Mouse (Mus musculus) MEL (cell line): ENCODE data around the gene Sipa1l1. TPM values are rescaled to one million over a fixed set of nuclear protein-coding genes. Genes with fewer than 3 reads are reported as not detected.

ENCODE experiments used
- DNase-seq: peaks from one replicate; pipeline ENCODE4 v3.0.0; 2011; ENCODE audit warnings: low read depth, low spot score
- H3K27ac ChIP-seq: 2 replicates; pipeline ENCODE4 v1.5.1; 2012; ENCODE audit warnings: low read depth, mild to moderate bottlenecking, control low read depth, low read length, moderate library complexity; ENCODE audit not compliant: control insufficient read depth
- H3K27me3 ChIP-seq, 2 experiments: fragments of 150-350 bp in 1 of 2; sonication (generic) in 1 of 2; 2 replicates each; pipeline ENCODE4 v1.6.1; 2012; ENCODE audit warnings: low read length in 2 of 2, mild to moderate bottlenecking in 2 of 2, improper control_type of control experiment in 1 of 2, moderate library complexity in 1 of 2; ENCODE audit not compliant: insufficient read depth in 2 of 2, control insufficient read depth in 1 of 2
- H3K36me3 ChIP-seq, 2 experiments: 2 replicates each; pipeline ENCODE4 v1.6.1; 2012 to 2014; ENCODE audit warnings: low read length in 2 of 2, improper control_type of control experiment in 1 of 2, inconsistent platforms in 1 of 2, mild to moderate bottlenecking in 1 of 2; ENCODE audit not compliant: insufficient read depth in 2 of 2, control insufficient read depth in 1 of 2
- H3K4me1 ChIP-seq, 2 experiments: fragments of 150-350 bp in 1 of 2; sonication (generic) in 1 of 2; 2 replicates each; pipeline ENCODE4 v1.6.1; 2012; ENCODE audit warnings: low read length in 2 of 2, improper control_type of control experiment in 1 of 2, mild to moderate bottlenecking in 1 of 2; ENCODE audit not compliant: insufficient read depth in 2 of 2, control insufficient read depth in 1 of 2
- H3K4me3 ChIP-seq, 2 experiments: fragments of 150-350 bp in 1 of 2; sonication (generic) in 1 of 2; 2 replicates each; pipeline ENCODE4 v1.5.1; 2012; ENCODE audit warnings: low read depth in 2 of 2, low read length in 2 of 2, mild to moderate bottlenecking in 2 of 2, moderate library complexity in 2 of 2, control low read depth in 1 of 2, improper control_type of control experiment in 1 of 2; ENCODE audit not compliant: control insufficient read depth in 1 of 2, insufficient read depth in 1 of 2
- H3K79me2 ChIP-seq: 2 replicates; pipeline ENCODE4 v1.6.1; 2012; ENCODE audit warnings: mild to moderate bottlenecking, low read length, moderate library complexity; ENCODE audit not compliant: control insufficient read depth, poor library complexity, insufficient read depth
- H3K9ac ChIP-seq: 2 replicates; pipeline ENCODE4 v1.6.1; 2012; ENCODE audit warnings: low read depth, mild to moderate bottlenecking, control low read depth, low read length, moderate library complexity; ENCODE audit not compliant: control insufficient read depth, poor library complexity, severe bottlenecking
- H3K9me3 ChIP-seq: fragments of 150-350 bp; sonication (generic); replicated peaks from 2 replicates; pipeline ENCODE4 v1.6.1; 2012; ENCODE audit warnings: mild to moderate bottlenecking, low read length, improper control_type of control experiment, moderate library complexity; ENCODE audit not compliant: insufficient read depth
- BHLHE40 ChIP-seq: IDR thresholded peaks from 2 replicates; pipeline ENCODE4 v1.6.1; 2012; ENCODE audit warnings: low read depth, mild to moderate bottlenecking, inconsistent platforms, low read length, improper control_type of control experiment, borderline replicate concordance
- CHD1 ChIP-seq: IDR thresholded peaks from 2 replicates; pipeline ENCODE4 v1.6.1; 2012; ENCODE audit warnings: low read depth, mild to moderate bottlenecking, inconsistent platforms, low read length, improper control_type of control experiment
- CHD2 ChIP-seq: IDR thresholded peaks from 2 replicates; pipeline ENCODE4 v1.6.1; 2011; ENCODE audit warnings: low read length, improper control_type of control experiment
- CTCF ChIP-seq, 3 experiments: IDR thresholded peaks in 2 of 3; conservative IDR thresholded peaks in 1 of 3; 2 replicates each; pipeline ENCODE4 v1.5.1; 2011 to 2012; ENCODE audit warnings: low read length in 3 of 3, low read depth in 2 of 3, mild to moderate bottlenecking in 2 of 3, improper control_type of control experiment in 1 of 3, inconsistent platforms in 1 of 3, mixed read lengths in 1 of 3, moderate library complexity in 1 of 3; ENCODE audit not compliant: control insufficient read depth in 1 of 3, insufficient read depth in 1 of 3, poor library complexity in 1 of 3, severe bottlenecking in 1 of 3
- E2F4 ChIP-seq: IDR thresholded peaks from 2 replicates; pipeline ENCODE4 v1.6.1; 2011; ENCODE audit warnings: low read depth, low read length, improper control_type of control experiment, borderline replicate concordance
- ELF1 ChIP-seq: IDR thresholded peaks from 2 replicates; pipeline ENCODE4 v1.6.1; 2014; ENCODE audit warnings: low read depth, mild to moderate bottlenecking, inconsistent platforms, low read length, improper control_type of control experiment, moderate library complexity
- EP300 ChIP-seq, 2 experiments: IDR thresholded peaks; 2 replicates each; pipeline ENCODE4 v1.6.1; 2011; ENCODE audit warnings: improper control_type of control experiment in 2 of 2, low read length in 2 of 2, low read depth in 1 of 2, mild to moderate bottlenecking in 1 of 2
- ETS1 ChIP-seq: IDR thresholded peaks from 2 replicates; pipeline ENCODE4 v1.6.1; 2012; ENCODE audit warnings: low read depth, mild to moderate bottlenecking, inconsistent platforms, low read length, improper control_type of control experiment, moderate library complexity
- GABPA ChIP-seq: IDR thresholded peaks from 2 replicates; pipeline ENCODE4 v1.6.1; 2012; ENCODE audit warnings: low read depth, mild to moderate bottlenecking, inconsistent platforms, low read length, improper control_type of control experiment, moderate library complexity
- GATA1 ChIP-seq: IDR thresholded peaks from 2 replicates; pipeline ENCODE4 v1.6.1; 2011; ENCODE audit warnings: low read depth, low read length, improper control_type of control experiment
- HCFC1 ChIP-seq: IDR thresholded peaks from 2 replicates; pipeline ENCODE4 v1.6.1; 2012; ENCODE audit warnings: low read depth, mild to moderate bottlenecking, inconsistent platforms, low read length, improper control_type of control experiment, moderate library complexity
- KAT2A ChIP-seq: conservative IDR thresholded peaks from 2 replicates; pipeline ENCODE4 v1.6.1; 2012; ENCODE audit warnings: low read depth, low read length, improper control_type of control experiment, inconsistent platforms
- MAFK ChIP-seq: IDR thresholded peaks from 2 replicates; pipeline ENCODE4 v1.6.1; 2011; ENCODE audit warnings: low read depth, mild to moderate bottlenecking, low read length, improper control_type of control experiment, borderline replicate concordance
- MAX ChIP-seq: IDR thresholded peaks from 2 replicates; pipeline ENCODE4 v1.6.1; 2011; ENCODE audit warnings: low read length, improper control_type of control experiment
- MAZ ChIP-seq: IDR thresholded peaks from 2 replicates; pipeline ENCODE4 v1.6.1; 2012; ENCODE audit warnings: low read depth, mild to moderate bottlenecking, inconsistent platforms, low read length, improper control_type of control experiment
- MEF2A ChIP-seq: IDR thresholded peaks from 2 replicates; pipeline ENCODE4 v1.6.1; 2014; ENCODE audit warnings: low read depth, mild to moderate bottlenecking, inconsistent platforms, low read length, improper control_type of control experiment; ENCODE audit not compliant: poor library complexity, insufficient replicate concordance, severe bottlenecking; ENCODE audit errors: extremely low read depth
- MXI1 ChIP-seq: IDR thresholded peaks from 2 replicates; pipeline ENCODE4 v1.6.1; 2011; ENCODE audit warnings: mild to moderate bottlenecking, low read depth, low read length, improper control_type of control experiment
- MYB ChIP-seq: IDR thresholded peaks from 2 replicates; pipeline ENCODE4 v1.6.1; 2011; ENCODE audit warnings: mild to moderate bottlenecking, low read depth, low read length, improper control_type of control experiment
- NELFE ChIP-seq: IDR thresholded peaks from 2 replicates; pipeline ENCODE4 v1.6.1; 2011; ENCODE audit warnings: low read depth, low read length, improper control_type of control experiment
- NRF1 ChIP-seq: IDR thresholded peaks from 2 replicates; pipeline ENCODE4 v1.6.1; 2014; ENCODE audit warnings: low read depth, mild to moderate bottlenecking, inconsistent platforms, low read length, improper control_type of control experiment, moderate library complexity; ENCODE audit not compliant: poor library complexity, insufficient read depth, severe bottlenecking
- POLR2A ChIP-seq, 2 experiments: IDR thresholded peaks; 2 replicates each; pipeline ENCODE4 v1.6.1; 2011 to 2012; ENCODE audit warnings: low read length in 2 of 2, mild to moderate bottlenecking in 2 of 2, control low read depth in 1 of 2, improper control_type of control experiment in 1 of 2, low read depth in 1 of 2, moderate library complexity in 1 of 2; ENCODE audit not compliant: control insufficient read depth in 1 of 2, insufficient read depth in 1 of 2, poor library complexity in 1 of 2
- POLR2AphosphoS2 ChIP-seq: IDR thresholded peaks from 2 replicates; pipeline ENCODE4 v1.6.1; 2011; ENCODE audit warnings: low read length, improper control_type of control experiment
- POLR2AphosphoS5 ChIP-seq: IDR thresholded peaks from 2 replicates; pipeline ENCODE4 v1.6.1; 2012; ENCODE audit warnings: low read depth, borderline replicate concordance, mild to moderate bottlenecking, inconsistent platforms, low read length, moderate library complexity, mixed read lengths
- RAD21 ChIP-seq: IDR thresholded peaks from 2 replicates; pipeline ENCODE4 v1.6.1; 2011; ENCODE audit warnings: mild to moderate bottlenecking, low read depth, low read length, improper control_type of control experiment
- SIN3A ChIP-seq: IDR thresholded peaks from 2 replicates; pipeline ENCODE4 v1.6.1; 2012; ENCODE audit warnings: low read length, improper control_type of control experiment, inconsistent platforms
- SMC3 ChIP-seq: IDR thresholded peaks from 2 replicates; pipeline ENCODE4 v1.6.1; 2011; ENCODE audit warnings: low read depth, low read length, improper control_type of control experiment
- TAL1 ChIP-seq: IDR thresholded peaks from 2 replicates; pipeline ENCODE4 v1.6.1; 2012; ENCODE audit warnings: mild to moderate bottlenecking, inconsistent platforms, low read length, moderate library complexity, mixed read lengths
- TBP ChIP-seq: IDR thresholded peaks from 2 replicates; pipeline ENCODE4 v1.8.0; 2011; ENCODE audit warnings: low read depth, low read length, improper control_type of control experiment
- TCF12 ChIP-seq: IDR thresholded peaks from 2 replicates; pipeline ENCODE4 v1.6.1; 2014; ENCODE audit warnings: low read depth, mild to moderate bottlenecking, inconsistent platforms, low read length, improper control_type of control experiment, moderate library complexity
- USF1 ChIP-seq: IDR thresholded peaks from 2 replicates; pipeline ENCODE4 v1.6.1; 2014; ENCODE audit warnings: low read depth, mild to moderate bottlenecking, inconsistent platforms, low read length, improper control_type of control experiment, moderate library complexity
- USF2 ChIP-seq, 2 experiments: IDR thresholded peaks; 2 replicates each; pipeline ENCODE4 v1.6.1; 2011 to 2012; ENCODE audit warnings: improper control_type of control experiment in 2 of 2, low read length in 2 of 2, borderline replicate concordance in 1 of 2, inconsistent platforms in 1 of 2, low read depth in 1 of 2, mild to moderate bottlenecking in 1 of 2; ENCODE audit not compliant: insufficient read depth in 1 of 2
- ZC3H11A ChIP-seq: IDR thresholded peaks from 2 replicates; pipeline ENCODE4 v1.6.1; 2012; ENCODE audit warnings: low read depth, mild to moderate bottlenecking, inconsistent platforms, low read length, improper control_type of control experiment
- ZKSCAN1 ChIP-seq: IDR thresholded peaks from 2 replicates; pipeline ENCODE4 v1.6.1; 2012; ENCODE audit warnings: low read depth, mild to moderate bottlenecking, inconsistent platforms, low read length, improper control_type of control experiment, moderate library complexity
- ZMIZ1 ChIP-seq: IDR thresholded peaks from 2 replicates; pipeline ENCODE4 v1.6.1; 2012; ENCODE audit warnings: low read depth, mild to moderate bottlenecking, inconsistent platforms, low read length, improper control_type of control experiment, moderate library complexity
- ZNF384 ChIP-seq: IDR thresholded peaks from 2 replicates; pipeline ENCODE4 v1.6.1; 2012; ENCODE audit warnings: low read depth, mild to moderate bottlenecking, inconsistent platforms, low read length, improper control_type of control experiment
- polyA plus RNA-seq, 2 experiments: library from polyadenylated mRNA; stranded (reverse) in 1 of 2; unstranded in 1 of 2; fragments of >175 nt in 1 of 2; fragments of >200 nt in 1 of 2; gene quantifications; 2 replicates each; pipeline versions ENCODE4 v1.2.1 to v1.2.4; 2012; ENCODE audit warnings: low replicate concordance in 2 of 2, low read depth in 1 of 2; ENCODE audit not compliant: insufficient read length in 2 of 2, insufficient read depth in 1 of 2, missing spikeins in 1 of 2
- total RNA-seq: library from RNA; depleted of rRNA; stranded (reverse); fragments of 300-350 nt; gene quantifications from 2 replicates; pipeline ENCODE4 v1.2.3, GENCODE M21; 2012; rRNA removed

Gene Sipa1l1
- total RNA-seq (18.1 and 30.1 TPM in 2 replicates), polyA plus RNA-seq (10 to 100 TPM; 19.3 to 42.7 TPM)

- peaks cover 28% of the 10 kb centered on the region for H3K79me2 ChIP-seq
- peak within 1 kb of the TSS; percentile 92 for H3K9ac ChIP-seq
- peak within 1 kb of the TSS; percentile 92 to 95 for H3K4me3 ChIP-seq
- H3K9me3 ChIP-seq, result no peaks in the 10 kb centered on the region
- H3K4me1 ChIP-seq, result peaks cover 7 to 31% of the 10 kb centered on the region in 2 experiments
- peak; percentile 98 for DNase-seq
- peaks cover 0 to 27% of the 10 kb centered on the region in 2 experiments; a peak in 2 of 4 replicates for H3K36me3 ChIP-seq
- H3K27me3 ChIP-seq, result no peaks in the 10 kb centered on the region
- H3K27ac ChIP-seq, result peak within 1 kb of the TSS; percentile 70
- TF ChIP-seq ELF1 (peak; percentile 73), NELFE (no peak; the same call in none of the 2 replicates), CHD2 (peak; percentile 99), KAT2A (no peak; the same call in 1 of the 2 replicates), NRF1 (peak; percentile 45; the same call in 1 of the 2 replicates), USF2 (IDR thresholded peaks at IDR 0.05; ENCODE audit: borderline replicate concordance in 1 of 2, insufficient read depth in 1 of 2, low read depth in 1 of 2, low read length in 2 of 2) (no peak), MAZ (peak; percentile 97), MAX (peak; percentile 31; the same call in 1 of the 2 replicates), E2F4 (no peak), SMC3 (no peak), POLR2AphosphoS2 (peak; percentile 78; the same call in 1 of the 2 replicates), CHD1 (no peak), RAD21 (no peak), BHLHE40 (no peak), ZKSCAN1 (no peak), MAFK (no peak), ZNF384 (no peak), TBP (no peak), MXI1 (peak; percentile 60), HCFC1 (peak; percentile 76), ETS1 (0 out of 2 replicates have a peak, but pooled peaks have one; percentile 39), TCF12 (no peak; the same call in 1 of the 2 replicates), CTCF (IDR thresholded peaks at IDR 0.05 in 2 of 3, conservative IDR thresholded peaks at IDR 0.05 in 1 of 3; ENCODE audit: control insufficient read depth in 1 of 3, insufficient read depth in 1 of 3, low read depth in 2 of 3, low read length in 3 of 3, poor library complexity in 1 of 3, severe bottlenecking in 1 of 3) (peak in 1 of 3 experiments; percentile 17; a peak in 2 of 6 replicates), SIN3A (peak; percentile 65; the same call in 1 of the 2 replicates), EP300 (IDR thresholded peaks at IDR 0.05; ENCODE audit: low read depth in 1 of 2, low read length in 2 of 2) (no peak), MYB (no peak), USF1 (no peak), POLR2A (IDR thresholded peaks at IDR 0.05; ENCODE audit: control insufficient read depth in 1 of 2, insufficient read depth in 1 of 2, low read depth in 1 of 2, low read length in 2 of 2, poor library complexity in 1 of 2) (peak; percentile 53 to 72; a peak in 2 of 4 replicates), MEF2A (no peak), TAL1 (no peak), ZMIZ1 (0 out of 2 replicates have a peak, but pooled peaks have one; percentile 58), GABPA (no peak), ZC3H11A (no peak), POLR2AphosphoS5 (no peak), GATA1 (no peak)
Measured at GRCm38 (mm10) chr12:82168820-82169533, at the start of gene Sipa1l1. Gene Sipa1l1, plus strand, starts transcription at chr12:82169320.
